Mouse (Mus musculus) skeletal muscle tissue, adult 2 months (tissue): Measurements from ENCODE around the gene Aifm3.
"Not testable (repeated sequence)": the region's sequence is repeated elsewhere in the genome, so short reads cannot be mapped to it uniquely, and the experiment has no call there.

Experiments used
- DNase-seq: peaks from one replicate; pipeline ENCODE4 v3.0.0-alpha.2; 2012; ENCODE audit warnings: low read depth, low spot score

The Aifm3 gene

GRCm38 (mm10) chr16:17553910-17554685, 64.7 kb downstream of the Aifm3 start:
- DNase-seq: peak; percentile 32

GRCm38 (mm10) chr16:17554702-17555101, 65.3 kb downstream of the Aifm3 start:
- DNase-seq: not testable (repeated sequence)

GRCm38 (mm10) chr16:17556180-17556579, 66.8 kb downstream of the Aifm3 start:
- no peak for DNase-seq

- no peak for DNase-seq
These were observed 67.5 kb downstream of the Aifm3 start for GRCm38 (mm10) chr16:17556907-17557306.
